Mouse (Mus musculus): ENCODE results near the gene Sgk1. TPM values are rescaled to one million over a fixed set of nuclear protein-coding genes. Genes with fewer than 3 reads are reported as not detected.

Sgk1 gene
- total RNA-seq, 2 experiments from 2014 or later, result 95.0 to 204 TPM

GRCm38 (mm10) chr10:21916301-21917071 lies 34.5 kb downstream of the Sgk1 start:
- no peak for DNase-seq

GRCm38 (mm10) chr10:21918016-21918749 lies 36.2 kb downstream of the Sgk1 start:
- DNase-seq, result no peak

DNA sequence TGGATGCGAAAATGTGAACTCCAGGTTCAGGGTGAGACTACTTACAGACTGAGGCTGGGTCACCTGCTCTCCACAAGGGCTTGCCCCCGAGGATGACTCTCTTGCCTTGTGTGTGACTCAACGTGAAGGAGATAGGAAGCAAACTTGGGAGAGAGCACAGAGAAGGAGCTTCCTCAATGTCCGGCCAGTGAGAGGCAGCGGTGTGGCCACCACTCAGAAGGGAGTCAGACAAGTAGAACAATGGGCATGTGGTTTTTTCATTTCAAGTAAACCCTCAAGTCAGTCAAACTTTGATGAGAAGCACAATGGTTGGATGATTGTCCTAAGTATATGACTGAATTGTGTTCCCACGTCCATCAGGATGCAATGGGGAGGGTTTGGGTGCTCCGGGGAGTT lies 36.8 kb downstream of the Sgk1 start:
- no peak for DNase-seq

- DNase-seq, result no peak
These were observed 38.6 kb downstream of the Sgk1 start for GRCm38 (mm10) chr10:21920611-21921010.

GRCm38 (mm10) chr10:21922716-21923350 lies 40.8 kb downstream of the Sgk1 start:
- no peak for DNase-seq

DNA sequence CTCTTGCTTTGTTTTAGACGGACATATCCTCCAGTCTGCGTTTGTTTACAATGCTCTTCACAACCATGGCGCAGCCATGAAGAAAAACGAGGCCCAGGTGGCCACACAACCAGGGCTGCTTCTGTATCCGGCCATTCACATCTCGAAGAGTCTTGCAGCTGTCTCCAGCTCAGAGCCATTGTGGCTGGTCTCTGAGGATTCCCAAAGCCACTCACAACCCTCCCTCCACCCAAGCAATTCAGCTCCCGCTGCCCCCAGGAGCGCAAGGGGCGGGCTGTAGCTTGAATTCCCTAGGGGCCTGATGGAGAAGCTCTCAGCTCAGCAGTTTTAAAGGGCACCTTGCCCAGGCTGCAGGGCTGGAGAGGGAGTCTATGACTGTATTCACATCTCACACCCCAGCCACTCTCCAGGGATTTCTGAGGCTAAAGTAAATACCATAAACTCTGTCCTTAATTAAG lies 41.5 kb downstream of the Sgk1 start:
- peak; percentile 69 for DNase-seq

DNA sequence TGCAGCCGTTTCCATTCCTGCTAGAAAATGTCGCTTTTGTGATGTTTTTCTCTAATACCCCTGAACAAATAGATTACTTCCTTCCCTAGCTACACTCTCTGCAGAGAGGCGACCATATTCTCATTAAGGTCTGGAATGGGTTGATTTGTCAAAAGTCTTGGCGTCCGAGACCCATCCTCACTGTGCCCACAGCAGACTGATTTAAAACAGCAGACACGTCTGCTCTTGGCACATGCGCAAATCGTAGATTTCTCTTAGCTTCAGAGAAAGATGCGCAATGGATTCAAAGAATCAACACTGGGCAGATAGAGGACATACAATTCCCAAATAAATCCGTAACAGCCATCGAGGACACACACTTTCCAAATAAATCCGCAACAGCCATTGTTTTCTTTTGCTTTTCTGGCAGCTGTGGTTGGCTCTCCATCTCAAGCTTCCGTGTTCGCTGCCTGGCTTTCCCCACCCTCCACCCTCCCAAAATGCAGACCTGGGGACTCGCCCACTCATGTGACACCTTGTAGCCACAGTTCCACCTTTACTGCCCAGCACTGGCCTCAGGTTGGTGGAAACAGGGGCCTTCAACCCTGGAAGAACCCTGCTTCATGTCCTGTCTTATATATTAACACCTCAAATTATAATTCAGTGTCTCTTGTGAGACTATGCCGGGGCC lies 42.2 kb downstream of the Sgk1 start:
- DNase-seq, result no peak

GRCm38 (mm10) chr10:21926941-21927340 lies 45.0 kb downstream of the Sgk1 start:
- no peak for DNase-seq

GRCm38 (mm10) chr10:21930781-21931380 lies 48.9 kb downstream of the Sgk1 start:
- DNase-seq, result no peak

GRCm38 (mm10) chr10:21932791-21933190 lies 50.8 kb downstream of the Sgk1 start:
- DNase-seq, result no peak

GRCm38 (mm10) chr10:21934826-21935225 lies 52.8 kb downstream of the Sgk1 start:
- no peak for DNase-seq

DNA sequence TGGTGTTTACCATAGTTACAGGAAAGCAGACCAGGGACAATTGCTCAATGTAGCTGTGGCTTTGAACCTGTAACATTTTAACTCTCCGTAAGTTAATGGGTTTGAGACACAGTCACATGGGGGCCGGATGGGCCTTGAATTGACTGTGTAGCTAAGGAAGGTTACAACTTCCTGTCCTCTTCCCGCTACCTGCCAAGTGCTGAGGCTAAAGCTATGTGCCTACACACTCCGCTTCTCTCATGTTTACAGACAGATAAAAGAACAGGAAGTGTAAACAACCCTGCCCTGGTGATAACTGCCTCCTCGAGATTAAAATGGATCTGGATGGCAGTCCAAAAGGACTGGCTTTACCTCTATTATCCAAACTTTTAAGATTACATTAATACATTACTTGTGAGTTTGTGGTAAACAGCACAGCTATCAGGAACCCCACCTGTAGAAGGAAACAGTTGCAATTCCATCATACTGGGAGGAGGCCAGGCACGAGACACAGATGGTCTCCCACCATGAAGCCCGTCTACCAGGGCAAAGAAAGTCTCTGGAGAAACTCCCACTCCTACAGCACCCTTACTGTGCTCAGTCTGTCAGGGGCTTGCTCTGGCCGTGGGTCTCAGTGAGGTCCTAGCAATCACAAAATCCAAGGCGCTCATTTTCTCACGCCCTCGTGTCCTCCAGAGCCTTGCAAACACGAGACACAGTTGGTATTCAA lies 54.7 kb downstream of the Sgk1 start:
- DNase-seq, result no peak

- DNase-seq, result peak; percentile 56
These were observed 55.2 kb downstream of the Sgk1 start for GRCm38 (mm10) chr10:21937222-21937605.

GRCm38 (mm10) chr10:21938166-21938565 lies 56.2 kb downstream of the Sgk1 start:
- DNase-seq, result no peak

- no peak for DNase-seq
These were observed 59.3 kb downstream of the Sgk1 start for GRCm38 (mm10) chr10:21941235-21941634.

- no peak for DNase-seq
These were observed 61.2 kb downstream of the Sgk1 start for GRCm38 (mm10) chr10:21943145-21943700.

GRCm38 (mm10) chr10:21945195-21945594 lies 63.2 kb downstream of the Sgk1 start:
- no peak for DNase-seq

DNA sequence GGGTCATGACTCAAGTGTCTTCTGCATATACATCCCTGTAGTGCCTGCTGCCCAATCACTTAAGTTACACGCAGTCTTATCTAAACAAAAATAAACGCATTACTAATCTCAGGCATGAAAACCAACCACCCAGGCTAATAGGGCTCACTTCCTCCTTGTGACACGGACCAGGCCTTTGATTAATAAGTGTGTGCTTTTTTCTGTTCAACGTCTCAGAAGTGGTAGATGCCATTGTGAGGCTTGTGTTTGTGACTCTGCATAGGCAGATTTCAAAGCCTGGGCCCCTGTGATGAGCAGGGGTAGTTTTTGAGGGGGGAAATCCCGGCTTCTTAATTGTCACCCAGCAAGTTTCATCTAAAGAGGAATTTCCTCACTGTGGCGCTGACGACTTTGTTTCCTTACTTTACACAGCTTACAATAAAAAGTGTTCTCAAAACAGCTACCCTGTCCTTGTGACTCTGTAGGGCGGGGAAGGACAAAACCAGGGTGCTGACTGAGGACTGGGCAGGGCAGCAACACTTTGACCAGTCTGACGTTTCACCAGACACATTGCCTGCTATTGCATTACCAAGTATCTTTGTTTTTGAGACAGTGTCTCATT lies 64.9 kb downstream of the Sgk1 start:
- no peak for DNase-seq

GRCm38 (mm10) chr10:21952520-21952919 lies 70.5 kb downstream of the Sgk1 start:
- no peak for DNase-seq

- DNase-seq, result no peak
These were observed 79.1 kb downstream of the Sgk1 start for GRCm38 (mm10) chr10:21961111-21961510.

- DNase-seq, result no peak
These were observed 81.0 kb downstream of the Sgk1 start for GRCm38 (mm10) chr10:21963005-21963404.

All from adrenal gland, postnatal 10 days (tissue).